Mouse (Mus musculus): ENCODE measurements around the gene Fgd6.

DNA sequence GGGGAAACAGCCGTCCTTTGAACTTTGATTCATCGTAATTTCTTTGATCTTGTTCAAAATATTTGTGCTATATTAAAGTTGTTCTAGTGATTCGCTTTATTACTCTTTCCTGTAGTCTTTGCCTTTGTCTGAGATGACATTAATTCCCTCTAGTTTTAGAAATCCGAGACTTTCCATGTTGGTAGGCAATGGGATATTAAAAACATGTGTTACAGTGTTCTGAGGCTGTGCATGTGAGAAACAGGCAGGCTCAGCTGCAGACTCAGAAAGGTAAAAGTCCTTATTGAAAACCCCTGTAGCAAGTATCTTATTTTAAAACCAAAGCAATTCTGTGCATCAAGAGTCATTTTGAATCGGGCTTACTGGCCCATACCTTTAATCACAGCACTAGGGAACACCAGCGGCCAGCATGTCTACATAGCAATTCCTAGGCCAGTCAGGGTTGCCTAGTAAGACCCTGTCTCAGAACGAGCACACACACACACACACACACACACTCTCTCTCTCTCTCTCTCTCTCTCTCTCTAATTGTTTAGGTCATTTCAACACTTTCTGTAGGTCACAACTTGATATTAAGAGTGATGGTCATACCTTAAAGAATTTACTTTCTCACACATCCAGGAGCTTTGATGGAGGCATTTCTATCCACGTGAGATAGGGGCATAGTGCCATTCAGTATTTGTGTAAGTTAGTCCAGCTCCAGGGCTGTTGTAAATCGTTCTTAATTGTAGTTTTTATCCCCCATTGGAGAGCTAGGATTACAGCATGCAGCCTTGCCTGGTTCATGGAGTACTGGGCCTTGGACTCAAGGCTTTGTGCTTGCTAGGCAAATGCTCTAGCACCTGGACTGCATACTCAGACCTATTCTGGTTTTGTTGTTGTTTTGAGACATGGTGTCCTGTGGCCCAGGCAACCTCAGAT lies 75.3 kb downstream of the Fgd6 start:
- TF ChIP-seq CTCF (IDR thresholded peaks at IDR 0.05; ENCODE audit: control insufficient read depth, insufficient read depth, insufficient replicate concordance, low read depth, low read length) (no peak), POLR2A (IDR thresholded peaks at IDR 0.05; ENCODE audit: control insufficient read depth, low read depth, low read length) (no peak)

Measured in testis, adult 2 months (tissue).